Mouse (Mus musculus): Measurements from ENCODE around the gene Nploc4. TPM values are rescaled to one million over a fixed set of nuclear protein-coding genes. Genes with fewer than 3 reads are reported as not detected.

Gene Nploc4
- polyA plus RNA-seq, 1 experiment from 2014 or later, result 52.4 TPM

- no peak overlapping the region for H3K9ac ChIP-seq (ENCODE audit: low read length)
- H3K4me3 ChIP-seq (ENCODE audit: low read depth, low read length), result no peak overlapping the region
- H3K36me3 ChIP-seq (ENCODE audit: control insufficient read depth, insufficient read depth, low read length), result peaks cover 8% of the 10 kb centered on the region
- no peaks in the 10 kb centered on the region for H3K27me3 ChIP-seq (ENCODE audit: control insufficient read depth, insufficient read depth, low read length)
- H3K4me2 ChIP-seq (ENCODE audit: low read depth, low read length, severe bottlenecking), result no peak overlapping the region
- H3K27ac ChIP-seq (ENCODE audit: low read depth, low read length), result no peak overlapping the region
- no peak for DNase-seq (ENCODE audit: low spot score)
- 88% methylated on average over 2 of the region's 2 CpGs for WGBS
- no peaks in the 10 kb centered on the region for H3K4me1 ChIP-seq (replicated peaks; ENCODE audit: control insufficient read depth, insufficient read depth, low read length)
- ATAC-seq (replicated peaks; ENCODE audit: low FRiP score), result no peak
- no peaks in the 10 kb centered on the region for H3K9me3 ChIP-seq (ENCODE audit: control insufficient read depth, low read length)
These were observed 38.2 kb downstream of the Nploc4 start for GRCm38 (mm10) chr11:120399319-120399718.

- ATAC-seq (replicated peaks; ENCODE audit: low FRiP score), result no peak
- Histone ChIP-seq H3K27me3 (ENCODE audit: control insufficient read depth, insufficient read depth, low read length) (no peaks in the 10 kb centered on the region), H3K4me2 (ENCODE audit: low read depth, low read length, severe bottlenecking) (no peak overlapping the region), H3K36me3 (ENCODE audit: control insufficient read depth, insufficient read depth, low read length) (peaks cover 11% of the 10 kb centered on the region), H3K9me3 (ENCODE audit: control insufficient read depth, low read length) (no peaks in the 10 kb centered on the region), H3K27ac (ENCODE audit: low read depth, low read length) (no peak overlapping the region), H3K9ac (ENCODE audit: low read length) (no peak overlapping the region), H3K4me1 (replicated peaks; ENCODE audit: control insufficient read depth, insufficient read depth, low read length) (no peaks in the 10 kb centered on the region), H3K4me3 (ENCODE audit: low read depth, low read length) (no peak overlapping the region)
- DNase-seq (ENCODE audit: low spot score), result no peak
- 86% methylated on average over 2 of the region's 2 CpGs for WGBS
These were observed 39.9 kb downstream of the Nploc4 start for GRCm38 (mm10) chr11:120397602-120398001.

GRCm38 (mm10) chr11:120395661-120396060 lies 41.8 kb downstream of the Nploc4 start:
- WGBS, result 93% methylated on average over 4 of the region's 4 CpGs
- H3K4me3 ChIP-seq (ENCODE audit: low read depth, low read length), result no peak overlapping the region
- H3K9ac ChIP-seq (ENCODE audit: low read length), result no peak overlapping the region
- no peaks in the 10 kb centered on the region for H3K4me1 ChIP-seq (replicated peaks; ENCODE audit: control insufficient read depth, insufficient read depth, low read length)
- ATAC-seq (replicated peaks; ENCODE audit: low FRiP score) (no peak), DNase-seq (ENCODE audit: low spot score) (no peak)
- H3K36me3 ChIP-seq (ENCODE audit: control insufficient read depth, insufficient read depth, low read length), result peaks cover 6% of the 10 kb centered on the region; the same call in 1 of the 2 replicates
- no peak overlapping the region for H3K27ac ChIP-seq (ENCODE audit: low read depth, low read length)
- H3K4me2 ChIP-seq (ENCODE audit: low read depth, low read length, severe bottlenecking), result no peak overlapping the region
- H3K9me3 ChIP-seq (ENCODE audit: control insufficient read depth, low read length), result no peaks in the 10 kb centered on the region
- H3K27me3 ChIP-seq (ENCODE audit: control insufficient read depth, insufficient read depth, low read length), result no peaks in the 10 kb centered on the region

DNA sequence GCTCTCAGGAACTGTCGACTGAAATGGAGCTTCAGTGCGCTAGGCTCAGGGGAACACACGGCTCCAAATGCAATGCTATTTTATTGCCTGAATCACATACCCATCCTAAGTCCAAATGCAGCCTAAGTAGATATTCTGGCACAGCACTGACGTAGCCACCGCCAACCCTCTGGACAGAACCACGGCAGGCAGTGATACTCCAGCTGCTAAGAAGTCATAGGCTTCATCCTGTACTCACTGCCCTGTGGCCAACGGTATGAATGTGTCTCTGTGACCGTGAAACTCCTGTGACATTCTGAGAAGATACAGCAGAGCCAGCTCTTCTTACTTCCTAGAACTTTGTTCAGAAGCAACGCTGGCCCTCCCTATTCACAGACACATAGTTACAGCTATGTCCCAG lies 48.9 kb downstream of the Nploc4 start:
- H3K9me3 ChIP-seq (ENCODE audit: control insufficient read depth, low read length), result no peaks in the 10 kb centered on the region
- H3K4me2 ChIP-seq (ENCODE audit: low read depth, low read length, severe bottlenecking), result no peak overlapping the region
- no peak for ATAC-seq (replicated peaks; ENCODE audit: low FRiP score)
- no peak overlapping the region for H3K4me3 ChIP-seq (ENCODE audit: low read depth, low read length)
- no peaks in the 10 kb centered on the region for H3K4me1 ChIP-seq (replicated peaks; ENCODE audit: control insufficient read depth, insufficient read depth, low read length)
- no peak overlapping the region for H3K9ac ChIP-seq (ENCODE audit: low read length)
- WGBS, result 94% methylated on average over 9 of the region's 9 CpGs
- DNase-seq (ENCODE audit: low spot score), result peak; percentile 41
- H3K27ac ChIP-seq (ENCODE audit: low read depth, low read length), result no peak overlapping the region
- no peaks in the 10 kb centered on the region for H3K27me3 ChIP-seq (ENCODE audit: control insufficient read depth, insufficient read depth, low read length)
- peaks cover 10% of the 10 kb centered on the region; the same call in 1 of the 2 replicates for H3K36me3 ChIP-seq (ENCODE audit: control insufficient read depth, insufficient read depth, low read length)

GRCm38 (mm10) chr11:120387157-120387556 lies 50.4 kb downstream of the Nploc4 start:
- Histone ChIP-seq H3K4me1 (replicated peaks; ENCODE audit: control insufficient read depth, insufficient read depth, low read length) (no peaks in the 10 kb centered on the region), H3K4me3 (ENCODE audit: low read depth, low read length) (no peak overlapping the region), H3K9ac (ENCODE audit: low read length) (no peak overlapping the region), H3K9me3 (ENCODE audit: control insufficient read depth, low read length) (no peaks in the 10 kb centered on the region), H3K27ac (ENCODE audit: low read depth, low read length) (no peak overlapping the region), H3K27me3 (ENCODE audit: control insufficient read depth, insufficient read depth, low read length) (no peaks in the 10 kb centered on the region), H3K4me2 (ENCODE audit: low read depth, low read length, severe bottlenecking) (no peak overlapping the region), H3K36me3 (ENCODE audit: control insufficient read depth, insufficient read depth, low read length) (peaks cover 6% of the 10 kb centered on the region; the same call in 1 of the 2 replicates)
- peak; percentile 48 for DNase-seq (ENCODE audit: low spot score)
- WGBS, result 79% methylated on average over 2 of the region's 2 CpGs
- no peak for ATAC-seq (replicated peaks; ENCODE audit: low FRiP score)

GRCm38 (mm10) chr11:120386632-120387031 lies 50.9 kb downstream of the Nploc4 start:
- no peak overlapping the region for H3K4me2 ChIP-seq (ENCODE audit: low read depth, low read length, severe bottlenecking)
- no peaks in the 10 kb centered on the region for H3K9me3 ChIP-seq (ENCODE audit: control insufficient read depth, low read length)
- WGBS, result 94% methylated on average over 6 of the region's 6 CpGs
- no peak overlapping the region for H3K9ac ChIP-seq (ENCODE audit: low read length)
- no peak overlapping the region for H3K4me3 ChIP-seq (ENCODE audit: low read depth, low read length)
- H3K27ac ChIP-seq (ENCODE audit: low read depth, low read length), result no peak overlapping the region
- H3K4me1 ChIP-seq (replicated peaks; ENCODE audit: control insufficient read depth, insufficient read depth, low read length), result no peaks in the 10 kb centered on the region
- no peak for ATAC-seq (replicated peaks; ENCODE audit: low FRiP score)
- no peak for DNase-seq (ENCODE audit: low spot score)
- no peaks in the 10 kb centered on the region for H3K27me3 ChIP-seq (ENCODE audit: control insufficient read depth, insufficient read depth, low read length)
- H3K36me3 ChIP-seq (ENCODE audit: control insufficient read depth, insufficient read depth, low read length), result peaks cover 6% of the 10 kb centered on the region

DNA sequence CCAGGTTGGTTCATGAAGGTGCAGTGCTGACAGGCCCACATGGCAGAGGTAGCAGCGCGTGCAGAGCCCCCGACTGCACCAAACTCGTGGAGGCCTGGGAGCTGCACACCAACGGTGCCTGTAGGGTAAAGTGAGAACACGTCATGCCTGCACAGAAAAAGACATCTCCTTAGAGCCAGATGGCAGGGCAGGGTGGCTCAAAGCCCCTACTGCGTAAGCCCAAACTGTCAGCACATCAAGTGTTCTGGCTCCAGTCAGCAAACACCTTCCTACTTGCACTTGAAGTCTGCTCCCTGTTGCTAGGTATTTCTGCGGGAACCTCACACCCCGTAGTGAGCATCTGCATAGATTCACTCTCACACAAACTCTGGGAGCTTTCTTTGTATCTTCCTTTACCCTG lies 55.0 kb downstream of the Nploc4 start:
- ATAC-seq (replicated peaks; ENCODE audit: low FRiP score) (no peak), DNase-seq (ENCODE audit: low spot score) (no peak)
- H3K27me3 ChIP-seq (ENCODE audit: control insufficient read depth, insufficient read depth, low read length), result no peaks in the 10 kb centered on the region
- peaks cover 4% of the 10 kb centered on the region for H3K4me1 ChIP-seq (replicated peaks; ENCODE audit: control insufficient read depth, insufficient read depth, low read length)
- no peaks in the 10 kb centered on the region for H3K9me3 ChIP-seq (ENCODE audit: control insufficient read depth, low read length)
- peaks cover 11% of the 10 kb centered on the region for H3K36me3 ChIP-seq (ENCODE audit: control insufficient read depth, insufficient read depth, low read length)
- no peak overlapping the region for H3K4me2 ChIP-seq (ENCODE audit: low read depth, low read length, severe bottlenecking)
- H3K9ac ChIP-seq (ENCODE audit: low read length), result no peak overlapping the region
- WGBS, result 96% methylated on average over 9 of the region's 9 CpGs
- H3K27ac ChIP-seq (ENCODE audit: low read depth, low read length), result no peak overlapping the region
- H3K4me3 ChIP-seq (ENCODE audit: low read depth, low read length), result no peak overlapping the region

DNA sequence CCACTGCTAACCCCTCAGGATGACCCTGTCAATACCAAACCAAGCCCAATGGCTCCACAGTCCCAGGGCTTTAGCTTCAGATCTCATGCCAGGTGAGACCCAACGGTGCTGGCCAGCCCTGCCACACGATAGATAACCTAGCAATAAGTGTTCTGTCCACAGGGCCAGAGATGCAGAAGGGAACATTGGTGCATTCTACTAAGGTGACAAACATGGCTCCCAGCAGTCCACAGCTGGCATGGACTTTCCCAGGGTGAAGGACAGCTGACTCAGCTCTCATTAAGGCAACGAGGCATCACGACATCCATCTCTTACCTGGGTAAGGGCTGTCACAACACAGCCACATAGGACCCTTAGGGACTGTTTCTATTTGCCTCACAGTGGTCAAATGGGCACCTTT lies 56.4 kb downstream of the Nploc4 start:
- peaks cover 11% of the 10 kb centered on the region for H3K4me1 ChIP-seq (replicated peaks; ENCODE audit: control insufficient read depth, insufficient read depth, low read length)
- peak; percentile 49 for DNase-seq (ENCODE audit: low spot score)
- H3K4me2 ChIP-seq (ENCODE audit: low read depth, low read length, severe bottlenecking), result no peak overlapping the region
- no peak overlapping the region for H3K27ac ChIP-seq (ENCODE audit: low read depth, low read length)
- H3K9me3 ChIP-seq (ENCODE audit: control insufficient read depth, low read length), result no peaks in the 10 kb centered on the region
- peaks cover 11% of the 10 kb centered on the region for H3K36me3 ChIP-seq (ENCODE audit: control insufficient read depth, insufficient read depth, low read length)
- no peak for ATAC-seq (replicated peaks; ENCODE audit: low FRiP score)
- H3K4me3 ChIP-seq (ENCODE audit: low read depth, low read length), result no peak overlapping the region
- 94% methylated on average over 4 of the region's 4 CpGs for WGBS
- H3K9ac ChIP-seq (ENCODE audit: low read length), result no peak overlapping the region
- no peaks in the 10 kb centered on the region for H3K27me3 ChIP-seq (ENCODE audit: control insufficient read depth, insufficient read depth, low read length)

GRCm38 (mm10) chr11:120380271-120380670 lies 57.2 kb downstream of the Nploc4 start:
- H3K4me2 ChIP-seq (ENCODE audit: low read depth, low read length, severe bottlenecking), result no peak overlapping the region
- WGBS, result 92% methylated on average over 3 of the region's 3 CpGs
- DNase-seq (ENCODE audit: low spot score) (peak; percentile 47), ATAC-seq (replicated peaks; ENCODE audit: low FRiP score) (no peak)
- H3K4me3 ChIP-seq (ENCODE audit: low read depth, low read length), result no peak overlapping the region
- H3K27ac ChIP-seq (ENCODE audit: low read depth, low read length), result no peak overlapping the region
- no peaks in the 10 kb centered on the region for H3K27me3 ChIP-seq (ENCODE audit: control insufficient read depth, insufficient read depth, low read length)
- peaks cover 12% of the 10 kb centered on the region for H3K36me3 ChIP-seq (ENCODE audit: control insufficient read depth, insufficient read depth, low read length)
- H3K9me3 ChIP-seq (ENCODE audit: control insufficient read depth, low read length), result no peaks in the 10 kb centered on the region
- H3K4me1 ChIP-seq (replicated peaks; ENCODE audit: control insufficient read depth, insufficient read depth, low read length), result peaks cover 11% of the 10 kb centered on the region
- H3K9ac ChIP-seq (ENCODE audit: low read length), result no peak overlapping the region
